Mouse (Mus musculus): ENCODE data around the gene Tcap. TPM values are rescaled to one million over a fixed set of nuclear protein-coding genes. Genes with fewer than 3 reads are reported as not detected.

Tcap gene
- total RNA-seq, 1 experiment, result 0.45 TPM

DNA sequence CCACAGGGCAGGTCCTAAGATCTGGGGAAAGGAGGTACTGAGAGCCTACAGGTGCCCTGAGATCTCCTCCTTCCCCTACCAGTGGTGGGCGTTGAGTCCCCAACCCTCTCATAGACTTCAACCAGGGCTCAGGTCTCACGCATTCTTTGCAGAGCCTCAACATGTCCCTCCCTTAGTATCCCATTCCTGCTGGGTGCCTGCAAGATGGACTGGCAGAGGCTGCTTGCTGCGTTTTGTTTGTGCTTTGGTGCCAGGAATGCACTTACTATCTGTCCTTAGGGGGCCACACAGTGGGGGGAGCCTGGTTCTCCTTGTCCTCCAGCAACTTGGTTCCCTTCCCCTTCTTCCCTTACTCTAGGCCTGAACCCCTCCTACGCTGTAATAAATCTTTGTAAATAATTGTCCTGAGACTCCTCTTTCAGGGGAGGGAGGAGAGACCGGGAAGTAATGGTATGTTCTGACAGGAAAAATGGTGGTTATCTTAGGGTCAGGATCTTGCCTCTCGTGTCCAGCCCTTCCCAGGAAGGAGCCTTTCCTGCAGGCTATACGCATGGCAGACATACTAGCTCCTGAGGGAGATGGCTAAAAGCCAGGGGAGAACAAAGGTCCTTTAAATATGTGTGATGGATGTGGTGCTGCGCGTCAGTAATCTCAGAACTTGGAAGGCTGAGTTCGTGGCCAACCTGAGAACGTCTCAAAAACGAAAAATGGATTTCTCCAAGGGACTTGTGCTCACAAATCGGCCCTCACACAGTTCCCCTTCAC, 26.0 kb upstream of the Tcap start:
- no peaks in the 10 kb centered on the region for H3K36me3 ChIP-seq (ENCODE audit: control insufficient read depth, insufficient read depth, low read length, poor library complexity, severe bottlenecking)
- H3K4me3 ChIP-seq (ENCODE audit: insufficient read depth in 1 of 2, low read depth in 1 of 2, low read length in 2 of 2, poor library complexity in 1 of 2, severe bottlenecking in 1 of 2), result peak overlapping the region; percentile 62 to 99
- peaks cover 2 to 15% of the 10 kb centered on the region in 2 experiments; a peak in 1 of 4 replicates for H3K4me1 ChIP-seq (ENCODE audit: control insufficient read depth in 2 of 2, insufficient read depth in 2 of 2, low read length in 2 of 2, poor library complexity in 1 of 2)
- H3K27ac ChIP-seq (ENCODE audit: insufficient read depth, low read depth, low read length, poor library complexity, severe bottlenecking), result no peak overlapping the region
- no peak for DNase-seq (ENCODE audit: low read depth, low spot score)
- in situ Hi-C loops (cut with MboI; ENCODE audit: low sequenced_read_pairs in 2 of 2, unreplicated experiment in 2 of 2), result no loop called here
- H3K9me3 ChIP-seq (ENCODE audit: control insufficient read depth, insufficient read depth, low read depth, low read length), result no peaks in the 10 kb centered on the region
- TF ChIP-seq HCFC1 (IDR thresholded peaks at IDR 0.05; ENCODE audit: borderline replicate concordance, insufficient read depth, low read length) (no peak), ZNF384 (IDR thresholded peaks at IDR 0.05; ENCODE audit: low read depth, low read length) (no peak), ZC3H11A (IDR thresholded peaks at IDR 0.05; ENCODE audit: borderline replicate concordance, low read depth, low read length) (no peak), CHD2 (IDR thresholded peaks at IDR 0.05; ENCODE audit: low read depth, low read length) (no peak), MAFK (IDR thresholded peaks at IDR 0.05; ENCODE audit: insufficient read depth, low read depth, low read length) (no peak)
- H3K9ac ChIP-seq (ENCODE audit: insufficient read depth, low read depth, low read length, poor library complexity, severe bottlenecking), result peak overlapping the region; percentile 69

DNA sequence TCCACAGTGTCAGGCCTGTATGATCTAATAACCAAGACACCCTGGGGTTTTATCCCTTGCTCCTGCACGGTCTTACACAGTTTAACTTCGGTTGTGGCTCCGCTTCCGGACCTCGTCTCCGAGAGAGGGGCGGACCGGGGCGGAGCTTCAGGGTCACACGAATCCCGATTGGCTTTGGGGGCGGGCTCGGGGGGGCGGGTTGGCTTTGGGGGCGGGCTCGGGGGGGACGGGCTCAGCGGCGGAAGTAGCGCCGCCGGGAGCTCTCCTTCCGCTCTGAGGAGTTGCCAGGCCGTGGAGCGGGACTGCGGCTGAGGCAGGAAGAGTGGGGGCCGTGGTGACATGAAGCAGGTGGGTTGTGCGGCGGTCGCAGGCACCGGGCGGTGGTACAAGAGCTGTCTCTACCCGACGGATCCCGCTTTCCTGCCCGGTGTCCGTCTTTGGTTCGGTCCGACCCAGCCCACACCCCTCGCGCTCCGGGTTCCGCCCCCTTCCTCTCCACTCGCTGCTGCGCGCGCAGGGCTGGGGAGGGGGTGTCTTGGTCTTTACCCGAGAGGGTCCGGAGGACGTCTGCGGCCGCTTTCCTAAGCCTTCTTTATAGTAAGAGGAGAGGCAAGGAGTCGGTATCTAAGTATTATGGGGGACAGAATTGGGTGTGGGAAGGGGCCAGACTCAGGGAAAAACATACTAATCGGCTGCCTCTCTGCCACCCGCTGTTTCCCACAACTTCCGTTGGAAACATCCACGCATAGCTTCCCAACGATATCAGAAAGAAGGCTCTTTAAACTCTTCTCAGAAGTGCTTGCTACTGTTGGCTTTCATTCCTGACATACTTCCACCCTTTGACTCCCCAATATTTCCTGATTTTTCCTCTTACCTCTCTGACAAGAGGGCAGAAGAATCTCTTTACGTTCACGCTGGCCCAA, 25.2 kb upstream of the Tcap start, which contains the start of gene Stard3:
Gene Stard3 (plus strand): TSS at position 208 of the 923 bp plus-strand sequence.
- no peaks in the 10 kb centered on the region for H3K9me3 ChIP-seq (ENCODE audit: control insufficient read depth, insufficient read depth, low read depth, low read length)
- H3K27ac ChIP-seq (ENCODE audit: insufficient read depth, low read depth, low read length, poor library complexity, severe bottlenecking), result peak within 1 kb of the TSS; percentile 66; the same call in 1 of the 2 replicates
- in situ Hi-C loops (cut with MboI; ENCODE audit: low sequenced_read_pairs in 2 of 2, unreplicated experiment in 2 of 2), result no loop called here
- H3K9ac ChIP-seq (ENCODE audit: insufficient read depth, low read depth, low read length, poor library complexity, severe bottlenecking), result peak within 1 kb of the TSS; percentile 98
- peaks cover 2 to 14% of the 10 kb centered on the region in 2 experiments; a peak in 1 of 4 replicates for H3K4me1 ChIP-seq (ENCODE audit: control insufficient read depth in 2 of 2, insufficient read depth in 2 of 2, low read length in 2 of 2, poor library complexity in 1 of 2)
- no peaks in the 10 kb centered on the region for H3K36me3 ChIP-seq (ENCODE audit: control insufficient read depth, insufficient read depth, low read length, poor library complexity, severe bottlenecking)
- TF ChIP-seq HCFC1 (IDR thresholded peaks at IDR 0.05; ENCODE audit: borderline replicate concordance, insufficient read depth, low read length) (peak; percentile 79), ZC3H11A (IDR thresholded peaks at IDR 0.05; ENCODE audit: borderline replicate concordance, low read depth, low read length) (no peak)
- peak; percentile 93 for DNase-seq (ENCODE audit: low read depth, low spot score)
- H3K4me3 ChIP-seq (ENCODE audit: insufficient read depth in 1 of 2, low read depth in 1 of 2, low read length in 2 of 2, poor library complexity in 1 of 2, severe bottlenecking in 1 of 2), result peak within 1 kb of the TSS; percentile 99

DNA sequence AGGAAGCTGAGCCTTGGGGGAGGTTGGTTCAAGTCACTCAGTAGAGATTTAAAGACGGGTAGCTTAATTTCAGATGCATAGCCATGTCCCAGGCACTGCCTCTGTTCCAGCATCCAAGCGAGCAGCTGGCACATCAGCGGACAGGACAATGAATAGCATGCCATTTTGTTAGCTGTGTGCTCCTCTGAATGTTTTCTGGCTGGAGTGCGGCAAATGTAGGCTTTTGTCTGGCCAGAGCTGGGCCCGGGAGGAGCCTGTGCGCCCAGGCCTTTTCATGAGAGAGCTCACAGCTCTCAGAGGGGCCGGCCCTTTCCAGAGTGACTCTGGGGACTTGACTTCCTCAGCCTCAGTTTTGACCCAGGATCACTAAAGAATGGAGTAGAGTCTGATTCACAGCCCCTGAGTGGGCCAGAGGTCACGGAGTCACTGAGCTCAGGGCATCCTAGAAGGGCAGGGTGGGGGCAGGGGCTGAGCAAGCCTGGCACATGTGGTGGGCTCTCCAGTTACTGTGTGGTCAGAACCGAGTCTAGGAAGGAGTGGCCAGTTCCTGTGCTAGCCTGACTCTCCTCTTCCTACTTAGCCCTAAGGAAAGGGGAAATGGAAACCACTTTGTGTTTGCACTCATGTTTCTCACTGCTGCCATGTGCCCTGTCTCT, 22.6 kb upstream of the Tcap start:
- Histone ChIP-seq H3K36me3 (ENCODE audit: control insufficient read depth, insufficient read depth, low read length, poor library complexity, severe bottlenecking) (no peaks in the 10 kb centered on the region), H3K4me3 (ENCODE audit: insufficient read depth in 1 of 2, low read depth in 1 of 2, low read length in 2 of 2, poor library complexity in 1 of 2, severe bottlenecking in 1 of 2) (no peak overlapping the region), H3K9me3 (ENCODE audit: control insufficient read depth, insufficient read depth, low read depth, low read length) (no peaks in the 10 kb centered on the region), H3K9ac (ENCODE audit: insufficient read depth, low read depth, low read length, poor library complexity, severe bottlenecking) (no peak overlapping the region), H3K4me1 (ENCODE audit: control insufficient read depth in 2 of 2, insufficient read depth in 2 of 2, low read length in 2 of 2, poor library complexity in 1 of 2) (peaks cover 0 to 6% of the 10 kb centered on the region in 2 experiments; a peak in 1 of 4 replicates), H3K27ac (ENCODE audit: insufficient read depth, low read depth, low read length, poor library complexity, severe bottlenecking) (no peak overlapping the region)
- DNase-seq (ENCODE audit: low read depth, low spot score), result no peak
- TF ChIP-seq HCFC1 (IDR thresholded peaks at IDR 0.05; ENCODE audit: borderline replicate concordance, insufficient read depth, low read length) (no peak), ZC3H11A (IDR thresholded peaks at IDR 0.05; ENCODE audit: borderline replicate concordance, low read depth, low read length) (no peak), ZNF384 (IDR thresholded peaks at IDR 0.05; ENCODE audit: low read depth, low read length) (no peak), MAFK (IDR thresholded peaks at IDR 0.05; ENCODE audit: insufficient read depth, low read depth, low read length) (no peak), CHD2 (IDR thresholded peaks at IDR 0.05; ENCODE audit: low read depth, low read length) (no peak)
- in situ Hi-C loops (cut with MboI; ENCODE audit: low sequenced_read_pairs in 2 of 2, unreplicated experiment in 2 of 2), result no loop called here

DNA sequence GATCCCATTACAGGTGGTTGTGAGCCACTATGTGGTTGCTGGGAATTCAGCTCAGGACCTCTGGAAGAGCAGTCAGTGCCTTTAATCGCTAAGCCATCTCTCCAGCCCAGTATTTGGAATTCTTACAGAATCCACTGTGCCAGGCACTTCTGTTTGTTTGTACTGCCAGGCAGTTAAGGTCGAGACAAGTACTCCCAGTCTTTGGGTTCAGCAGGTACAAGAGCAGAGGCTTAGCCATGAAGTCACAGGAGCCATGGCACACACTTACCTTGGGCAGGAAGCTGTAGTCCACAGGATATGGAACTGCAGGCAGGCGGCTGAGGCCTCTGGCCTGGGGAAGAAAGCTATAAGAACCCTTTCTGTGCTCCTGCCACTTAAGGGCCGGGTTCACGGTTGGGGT, 19.8 kb upstream of the Tcap start:
- TF ChIP-seq CHD2 (IDR thresholded peaks at IDR 0.05; ENCODE audit: low read depth, low read length), result no peak
- no peak for TF ChIP-seq MAFK (IDR thresholded peaks at IDR 0.05; ENCODE audit: insufficient read depth, low read depth, low read length)
- no peak for TF ChIP-seq HCFC1 (IDR thresholded peaks at IDR 0.05; ENCODE audit: borderline replicate concordance, insufficient read depth, low read length)
- no peak for TF ChIP-seq ZC3H11A (IDR thresholded peaks at IDR 0.05; ENCODE audit: borderline replicate concordance, low read depth, low read length)
- TF ChIP-seq ZNF384 (IDR thresholded peaks at IDR 0.05; ENCODE audit: low read depth, low read length), result no peak
- Histone ChIP-seq H3K36me3 (ENCODE audit: control insufficient read depth, insufficient read depth, low read length, poor library complexity, severe bottlenecking) (no peaks in the 10 kb centered on the region), H3K9ac (ENCODE audit: insufficient read depth, low read depth, low read length, poor library complexity, severe bottlenecking) (no peak overlapping the region), H3K27ac (ENCODE audit: insufficient read depth, low read depth, low read length, poor library complexity, severe bottlenecking) (no peak overlapping the region), H3K4me3 (ENCODE audit: insufficient read depth in 1 of 2, low read depth in 1 of 2, low read length in 2 of 2, poor library complexity in 1 of 2, severe bottlenecking in 1 of 2) (no peak overlapping the region), H3K9me3 (ENCODE audit: control insufficient read depth, insufficient read depth, low read depth, low read length) (no peaks in the 10 kb centered on the region), H3K4me1 (ENCODE audit: control insufficient read depth in 2 of 2, insufficient read depth in 2 of 2, low read length in 2 of 2, poor library complexity in 1 of 2) (peaks cover 0 to 4% of the 10 kb centered on the region in 2 experiments; a peak in 1 of 4 replicates)
- DNase-seq (ENCODE audit: low read depth, low spot score), result no peak
- in situ Hi-C loops (cut with MboI; ENCODE audit: low sequenced_read_pairs in 2 of 2, unreplicated experiment in 2 of 2), result no loop called here
